Mouse (Mus musculus) right cerebral cortex, adult 2 months (tissue): ENCODE measurements around the gene D6Wsu163e.

Experiments
- DNase-seq, 2 experiments: peaks; one replicate each; pipeline ENCODE4 v3.0.0; 2021 to 2022; ENCODE audit warnings: low spot score in 2 of 2

The D6Wsu163e gene

GRCm38 (mm10) chr6:126939487-126940171 lies at the start of gene D6Wsu163e, which contains the start of gene Rad51ap1:
D6Wsu163e (plus strand) TSS chr6:126939962.
Rad51ap1 (minus strand) TSS chr6:126939587.
- peak; percentile 96 for DNase-seq

- no peak for DNase-seq
Observed at GRCm38 (mm10) chr6:126907378-126907777, 32.4 kb upstream of the D6Wsu163e start.

GRCm38 (mm10) chr6:126907876-126908275 lies 31.9 kb upstream of the D6Wsu163e start:
- no peak for DNase-seq

GRCm38 (mm10) chr6:126910727-126911126 lies 29.0 kb upstream of the D6Wsu163e start:
- DNase-seq: no peak

GRCm38 (mm10) chr6:126914928-126915327 lies 24.8 kb upstream of the D6Wsu163e start:
- DNase-seq: no peak

GRCm38 (mm10) chr6:126921111-126921881 lies 18.5 kb upstream of the D6Wsu163e start, which contains the start of gene Dyrk4:
Dyrk4 (minus strand) TSS chr6:126921839.
- DNase-seq: peak in 1 of 2 experiments; percentile 9

- DNase-seq: no peak
Observed at GRCm38 (mm10) chr6:126932896-126933295, 6.9 kb upstream of the D6Wsu163e start.

- DNase-seq: no peak
Observed at GRCm38 (mm10) chr6:126938047-126938446, 1.7 kb upstream of the D6Wsu163e start.

- DNase-seq: no peak
Observed at GRCm38 (mm10) chr6:126938853-126939486, 792 bp upstream of the D6Wsu163e start.

- DNase-seq: peak in 1 of 2 experiments; percentile 12
Observed at GRCm38 (mm10) chr6:126940451-126940850, 689 bp downstream of the D6Wsu163e start.

- no peak for DNase-seq
Observed at GRCm38 (mm10) chr6:126948336-126948735, 8.6 kb downstream of the D6Wsu163e start.

- peak; percentile 83 for DNase-seq
Observed at GRCm38 (mm10) chr6:126955734-126956133, 16.0 kb downstream of the D6Wsu163e start.

- no peak for DNase-seq
Observed at GRCm38 (mm10) chr6:126961371-126962018, 21.7 kb downstream of the D6Wsu163e start.

- no peak for DNase-seq
Observed at GRCm38 (mm10) chr6:126962709-126963108, 22.9 kb downstream of the D6Wsu163e start.

- DNase-seq: no peak
Observed at GRCm38 (mm10) chr6:126963426-126963825, 23.7 kb downstream of the D6Wsu163e start.

GRCm38 (mm10) chr6:126966241-126967026 lies 26.7 kb downstream of the D6Wsu163e start:
- peak; percentile 14 to 26 for DNase-seq

- no peak for DNase-seq
Observed at GRCm38 (mm10) chr6:126981539-126982234, 41.9 kb downstream of the D6Wsu163e start.

GRCm38 (mm10) chr6:126993676-126994075 lies 53.9 kb downstream of the D6Wsu163e start:
- DNase-seq: no peak

GRCm38 (mm10) chr6:126995494-126995893 lies 55.7 kb downstream of the D6Wsu163e start:
- no peak for DNase-seq

- DNase-seq: no peak
Observed at GRCm38 (mm10) chr6:126996399-126996798, 56.6 kb downstream of the D6Wsu163e start.
